In the genomic region with DNA sequence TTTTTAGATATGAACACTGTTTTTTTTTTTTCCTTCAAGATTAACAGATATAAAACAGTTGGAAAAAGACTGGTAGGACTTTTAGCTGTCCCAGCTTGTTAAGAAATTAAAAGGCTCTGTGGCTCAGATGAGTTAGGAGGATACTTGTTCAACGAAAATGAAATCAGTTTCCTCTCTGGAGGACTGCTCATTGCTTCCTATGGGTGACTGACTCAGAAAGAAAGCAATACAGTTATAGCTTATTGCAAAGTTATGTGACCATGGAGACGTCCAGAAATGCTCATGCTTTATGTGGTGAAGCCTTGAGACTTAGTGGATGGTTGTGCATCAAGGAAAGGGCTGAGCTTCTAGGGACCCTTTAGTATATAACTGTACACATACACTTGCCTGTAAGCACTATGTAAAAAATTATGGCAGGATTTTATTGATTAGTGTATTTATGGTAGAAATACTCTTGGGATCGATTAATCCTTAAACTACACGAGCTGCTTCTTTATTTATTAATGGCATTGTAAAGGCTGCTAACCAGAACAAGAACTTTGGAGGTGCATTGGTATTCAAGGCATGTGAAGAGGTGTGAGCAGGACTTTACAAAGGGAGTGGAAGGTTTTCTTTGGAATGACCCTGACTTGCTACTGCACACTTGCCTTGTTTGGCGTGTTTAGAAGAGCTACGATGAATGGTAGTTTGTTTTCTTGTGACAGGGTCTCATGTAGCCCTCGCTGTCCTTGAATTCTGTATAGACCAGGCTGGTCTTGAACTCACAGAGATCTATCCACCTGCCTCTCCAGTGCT, we compare ENCODE assay signal across 22 mouse cellular contexts. TPM values are rescaled to one million over a fixed set of nuclear protein-coding genes. Genes with fewer than 3 reads are reported as not detected.
A peak's percentile ranks its signal among the peaks of the same experiment; 100 is the strongest.
DNase-seq lines count a peak whose midpoint lies in the region; ATAC-seq and TF ChIP-seq lines count a peak whose summit lies in the region.
"Had no signal": no experiment of that assay in that cellular context is flagged by ENCODE, and none has a peak within 500 bp of the region (broad histone marks: within the 10 kb centered on the region; RNA-seq: fewer than 3 reads in every experiment).

No protein-coding gene starts in this region.

- H3K27me3 ChIP-seq in heart, embryonic 15.5 days = no peaks in the 10 kb centered on the region
- H3K27me3 ChIP-seq in lung, postnatal 0 days (replicated peaks; ENCODE audit: insufficient read depth, low read length) = no peaks in the 10 kb centered on the region
- no peaks in the 10 kb centered on the region for H3K27me3 ChIP-seq in hindbrain, postnatal 0 days (ENCODE audit: insufficient read depth, low read length)
- H3K27me3 ChIP-seq: embryonic facial prominence, embryonic 12.5 days; limb, embryonic 15.5 days; midbrain, embryonic 15.5 days; stomach, embryonic 15.5 days had no signal

- no peaks in the 10 kb centered on the region for H3K36me3 ChIP-seq in heart, embryonic 15.5 days
- no peaks in the 10 kb centered on the region for H3K36me3 ChIP-seq in lung, postnatal 0 days (ENCODE audit: insufficient read depth, low read length)
- H3K36me3 ChIP-seq in hindbrain, postnatal 0 days (ENCODE audit: insufficient read depth, low read length) = no peaks in the 10 kb centered on the region
- H3K36me3 ChIP-seq: embryonic facial prominence, embryonic 12.5 days; limb, embryonic 15.5 days; midbrain, embryonic 15.5 days; stomach, embryonic 15.5 days had no signal

- no peak overlapping the region for H3K4me3 ChIP-seq in gastrocnemius, adult 2 months
- no peak overlapping the region for H3K4me3 ChIP-seq in heart, embryonic 15.5 days
- no peak overlapping the region; the same call in 1 of the 2 replicates for H3K4me3 ChIP-seq in lung, postnatal 0 days (ENCODE audit: low read depth, low read length)
- no peak overlapping the region for H3K4me3 ChIP-seq in hindbrain, postnatal 0 days (ENCODE audit: low read length)
- H3K4me3 ChIP-seq: embryonic facial prominence, embryonic 12.5 days; left cerebral cortex, adult 2 months; limb, embryonic 15.5 days; midbrain, embryonic 15.5 days; stomach, embryonic 15.5 days had no signal

- peaks cover 40% of the 10 kb centered on the region for H3K4me1 ChIP-seq in heart, embryonic 15.5 days (replicated peaks)
- H3K4me1 ChIP-seq in lung, postnatal 0 days (ENCODE audit: insufficient read depth, low read depth, low read length) = peaks cover 14% of the 10 kb centered on the region; the same call in 1 of the 2 replicates
- peaks cover 15% of the 10 kb centered on the region for H3K4me1 ChIP-seq in hindbrain, postnatal 0 days (ENCODE audit: insufficient read depth, low read length)

- H3K9ac ChIP-seq in heart, embryonic 15.5 days = peak overlapping the region; percentile 25; the same call in 1 of the 2 replicates
- no peak overlapping the region for H3K9ac ChIP-seq in lung, postnatal 0 days (replicated peaks; ENCODE audit: low read depth)
- H3K9ac ChIP-seq in hindbrain, postnatal 0 days (replicated peaks; ENCODE audit: low read length) = no peak overlapping the region
- H3K9ac ChIP-seq: embryonic facial prominence, embryonic 12.5 days; limb, embryonic 15.5 days; midbrain, embryonic 15.5 days; stomach, embryonic 15.5 days had no signal

- H3K9me3 ChIP-seq in heart, embryonic 15.5 days (replicated peaks) = no peaks in the 10 kb centered on the region
- H3K9me3 ChIP-seq in lung, postnatal 0 days (ENCODE audit: low read length) = no peaks in the 10 kb centered on the region
- H3K9me3 ChIP-seq in hindbrain, postnatal 0 days (ENCODE audit: low read length) = no peaks in the 10 kb centered on the region
- H3K9me3 ChIP-seq: embryonic facial prominence, embryonic 12.5 days; limb, embryonic 15.5 days; midbrain, embryonic 15.5 days; stomach, embryonic 15.5 days had no signal

- no peak for DNase-seq in gastrocnemius, adult 2 months
- DNase-seq in gastrocnemius, postnatal 4 days (ENCODE audit: low spot score in 2 of 2) = no peak
- no peak for DNase-seq in heart, postnatal 4 days
- peak; percentile 63 for DNase-seq in lung, postnatal 0 days (ENCODE audit: low spot score)
- no peak for DNase-seq in lung, postnatal 10 days
- no peak for DNase-seq in hindbrain, postnatal 0 days (ENCODE audit: low spot score)
- no peak for DNase-seq in urinary bladder, postnatal 10 days (ENCODE audit: low spot score)
- DNase-seq: adrenal gland, postnatal 10 days; cerebellum, adult 2 months; cerebellum, postnatal 25 days; kidney, adult 11 months; kidney, postnatal 4 days; left cerebral cortex, postnatal 4 days; lung, adult 18-20 months; lung, postnatal 36 days; thymus, postnatal 25 days had no signal

- 0 out of 2 replicates have a peak overlapping the region, but pooled peaks have one; percentile 13 for H3K4me2 ChIP-seq in heart, embryonic 15.5 days
- no peak overlapping the region for H3K4me2 ChIP-seq in lung, postnatal 0 days (replicated peaks; ENCODE audit: low read depth, low read length)
- no peak overlapping the region for H3K4me2 ChIP-seq in hindbrain, postnatal 0 days (ENCODE audit: low read depth, low read length)
- H3K4me2 ChIP-seq: embryonic facial prominence, embryonic 12.5 days; limb, embryonic 15.5 days; midbrain, embryonic 15.5 days; stomach, embryonic 15.5 days had no signal

- H3K27ac ChIP-seq in gastrocnemius, adult 2 months = 0 out of 2 replicates have a peak overlapping the region, but pooled peaks have one; percentile 28
- peak overlapping the region; percentile 51; the same call in 1 of the 2 replicates for H3K27ac ChIP-seq in heart, embryonic 15.5 days
- peak overlapping the region; percentile 57 for H3K27ac ChIP-seq in lung, postnatal 0 days (ENCODE audit: low read length)
- no peak overlapping the region for H3K27ac ChIP-seq in hindbrain, postnatal 0 days
- H3K27ac ChIP-seq: embryonic facial prominence, embryonic 12.5 days; left cerebral cortex, adult 2 months; limb, embryonic 15.5 days; midbrain, embryonic 15.5 days; stomach, embryonic 15.5 days had no signal

- no peak for TF ChIP-seq CTCF in gastrocnemius, adult 2 months (IDR thresholded peaks at IDR 0.05)
- no peak for TF ChIP-seq CTCF in lung, postnatal 0 days (IDR thresholded peaks at IDR 0.05)
- no peak for TF ChIP-seq CTCF in hindbrain, postnatal 0 days (IDR thresholded peaks at IDR 0.05; ENCODE audit: low read depth)

- WGBS in heart, embryonic 15.5 days = 47% methylated on average over 7 of the region's 7 CpGs
- 44% methylated on average over 7 of the region's 7 CpGs for WGBS in lung, postnatal 0 days
- WGBS in hindbrain, postnatal 0 days = 53% methylated on average over 7 of the region's 7 CpGs

- intact Hi-C loops in gastrocnemius, adult 2 months (cut with DNase I) = no loop called here

- TF ChIP-seq EP300 in lung, postnatal 0 days (IDR thresholded peaks at IDR 0.05) = peak; percentile 65; the same call in 1 of the 2 replicates

- ATAC-seq in heart, embryonic 15.5 days (replicated peaks; ENCODE audit: insufficient number of reproducible peaks, insufficient read depth, low FRiP score, low read depth) = no peak
- ATAC-seq in lung, postnatal 0 days = no peak
- no peak for ATAC-seq in hindbrain, postnatal 0 days
- ATAC-seq: midbrain, embryonic 15.5 days had no signal

RNA-seq across cellular contexts. Expression of gene Snx13, which starts 4.2 kb away (rescaled TPM):
- total RNA-seq in gastrocnemius, adult 2 months (2021) = 10 to 100 TPM; 41.2 to 56.3 TPM
- 10 to 100 TPM; 29.4 to 34.2 TPM for total RNA-seq in gastrocnemius, postnatal 4 days (2021)
- 29.2 and 33.6 TPM in 2 replicates for polyA plus RNA-seq in heart, embryonic 15.5 days (2015; fragmentation: Nextera tagmentation; extraction: Ambion mirVana)
- 10 to 100 TPM; 51.8 to 53.7 TPM for total RNA-seq in heart, postnatal 4 days (2021)
- 36.3 and 39.1 TPM in 2 replicates for polyA plus RNA-seq in lung, postnatal 0 days (2015; fragmentation: Nextera tagmentation; extraction: Ambion mirVana)
- total RNA-seq in hindbrain, postnatal 0 days (2014; rRNA removed) = 17.6 and 18.0 TPM in 2 replicates
- 22.6 and 23.0 TPM in 2 replicates for polyA plus RNA-seq in hindbrain, postnatal 0 days (2015; fragmentation: Nextera tagmentation; extraction: Ambion mirVana)
